Mouse (Mus musculus): ENCODE measurements at regions not wholly inside any gene's neighbourhood (a gene's known extent, or its start where the extent isn't known, plus 50 kb on each side); places are given as distances from the start of the nearest gene placed in this dataset.
A peak's percentile ranks its signal among the peaks of the same experiment; 100 is the strongest.

DNA sequence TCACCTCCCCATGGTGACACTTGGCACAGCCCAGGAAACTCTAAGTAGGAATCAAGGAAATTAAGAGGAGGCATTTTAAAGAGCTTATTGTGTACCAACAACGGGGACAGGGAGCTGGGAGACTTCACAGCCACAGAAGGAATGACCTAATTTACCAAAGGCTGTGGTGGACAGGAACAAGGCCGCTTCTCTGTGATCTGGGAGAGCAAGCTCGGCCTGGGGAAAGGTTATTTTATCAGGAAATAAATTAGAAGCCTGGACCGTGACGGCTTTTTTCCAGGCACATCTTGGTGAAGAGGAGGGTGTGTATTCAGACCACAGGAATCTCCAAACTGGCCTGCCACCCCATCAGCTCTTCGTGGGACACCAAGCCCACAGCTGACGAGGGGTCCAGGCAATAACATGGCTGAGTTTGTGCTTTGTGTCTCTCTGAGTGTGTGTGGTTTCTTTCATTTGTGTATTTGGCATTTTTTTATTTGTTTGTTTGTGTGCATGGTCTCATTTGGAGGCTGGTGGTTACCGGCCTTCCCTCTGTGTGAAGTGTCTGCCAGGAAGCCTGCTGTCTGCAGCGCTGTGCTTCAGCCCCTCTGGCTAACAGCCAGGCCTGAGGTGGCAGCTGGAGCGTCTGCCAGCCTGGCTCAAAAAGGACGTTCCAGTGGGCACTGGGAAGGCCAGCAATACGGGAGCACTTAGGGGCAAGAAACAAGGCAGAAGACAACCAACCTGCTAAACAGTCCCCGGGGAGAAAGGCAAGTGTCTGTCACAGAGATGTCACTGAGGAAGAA lies 2174.6 kb upstream of the Gm7489 start:
- DNase-seq (ENCODE audit: extremely low read depth, insufficient read length, low spot score): peak; percentile 83

DNA sequence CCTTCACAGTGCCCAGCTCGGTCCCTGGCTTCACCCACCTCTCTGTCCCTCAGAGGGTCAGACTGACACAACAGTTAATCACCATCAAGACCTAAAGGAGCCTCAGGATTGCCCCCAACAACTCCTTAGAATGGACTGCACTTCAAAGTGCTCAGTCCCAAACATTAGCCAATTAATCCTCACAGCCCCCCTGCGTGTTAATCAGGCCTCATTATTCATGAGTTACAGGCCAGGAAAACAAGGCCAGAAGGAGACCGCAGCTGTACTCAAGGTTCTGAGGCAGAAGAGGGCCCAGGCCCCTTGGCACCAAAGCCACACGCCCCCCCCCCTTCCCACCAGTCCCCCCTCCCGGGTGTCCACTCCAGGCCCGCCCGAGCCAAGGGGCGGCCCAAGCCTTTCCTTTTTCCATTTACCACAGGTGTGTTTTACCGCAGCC lies 2163.8 kb upstream of the Gm7489 start:
- no peak for DNase-seq (ENCODE audit: extremely low read depth, insufficient read length, low spot score)

DNA sequence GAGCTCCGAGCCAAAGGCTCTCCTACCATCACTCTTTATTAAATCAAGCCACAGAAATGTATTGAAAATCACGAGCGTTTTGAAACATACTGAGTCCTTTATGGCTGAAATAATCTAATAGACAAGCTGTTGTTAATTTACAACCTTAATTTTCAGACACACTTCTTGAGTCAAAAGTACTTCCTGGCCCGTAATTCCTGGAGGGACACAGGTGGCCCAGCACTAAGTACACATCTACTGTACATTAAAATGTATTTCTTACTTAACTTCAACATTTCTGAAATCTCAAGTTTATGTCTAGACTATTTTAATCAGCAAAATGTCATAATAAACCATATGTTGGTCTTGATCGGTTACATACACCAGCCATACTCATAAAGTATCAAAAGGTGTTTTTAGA lies 2163.3 kb upstream of the Gm7489 start:
- DNase-seq (ENCODE audit: extremely low read depth, insufficient read length, low spot score): no peak

DNA sequence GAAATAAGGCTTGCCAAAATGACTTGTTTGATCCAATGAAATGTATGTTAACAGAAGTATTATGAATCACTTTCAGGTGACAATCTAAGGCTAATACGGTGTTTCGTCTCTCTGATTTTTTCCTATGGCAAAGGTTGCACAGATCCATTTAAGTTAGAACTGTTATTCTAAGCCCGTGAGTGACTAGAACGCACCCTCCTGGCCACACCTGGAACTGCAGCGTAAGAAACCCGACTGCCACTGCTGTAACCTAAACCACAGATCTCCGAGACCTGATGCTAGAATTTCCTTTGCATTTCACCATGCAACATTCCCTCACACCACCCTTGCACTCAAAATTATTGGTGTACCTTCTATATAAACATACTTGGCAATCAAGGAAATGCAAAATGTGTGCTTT lies 2160.6 kb upstream of the Gm7489 start:
- no peak for DNase-seq (ENCODE audit: extremely low read depth, insufficient read length, low spot score)

DNA sequence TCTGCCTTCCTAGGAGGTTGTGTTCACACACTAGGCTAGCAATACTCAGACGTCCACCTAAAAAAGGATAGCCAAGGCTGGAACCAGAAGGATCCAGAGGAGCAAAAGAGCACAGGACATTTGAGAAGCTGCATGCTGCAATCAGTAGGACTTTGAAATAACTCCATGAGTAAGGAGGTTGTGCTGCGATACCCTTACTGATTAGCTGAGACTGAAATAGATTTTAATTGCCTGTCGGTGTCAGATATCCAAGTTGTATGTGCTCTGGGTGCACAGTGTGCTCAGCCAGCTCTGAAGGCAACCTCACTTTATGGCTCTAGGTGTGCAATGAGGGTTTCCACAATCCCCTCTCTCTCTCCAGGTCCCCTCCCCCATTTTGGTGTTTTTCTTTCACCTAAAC lies 2159.2 kb upstream of the Gm7489 start:
- DNase-seq (ENCODE audit: extremely low read depth, insufficient read length, low spot score): no peak

DNA sequence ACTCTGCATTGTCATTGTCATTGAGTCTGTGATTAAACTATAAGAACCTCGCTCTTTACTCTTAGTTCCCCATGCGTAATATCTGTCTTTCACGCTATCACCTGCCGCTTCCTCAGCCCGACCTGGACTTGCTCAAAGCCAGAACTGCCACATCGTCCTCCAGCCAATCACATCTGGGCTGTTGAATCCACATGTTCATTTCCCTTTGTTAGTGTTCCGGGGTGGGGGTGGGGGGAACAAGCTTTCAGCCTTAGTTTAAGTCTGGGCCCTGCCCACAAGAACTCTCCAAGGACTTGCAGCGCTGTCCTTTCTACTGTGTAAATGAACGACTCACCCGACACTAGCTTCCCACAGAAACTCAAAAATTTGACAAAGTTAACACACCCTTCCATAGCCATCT lies 2154.6 kb upstream of the Gm7489 start:
- no peak for DNase-seq (ENCODE audit: extremely low read depth, insufficient read length, low spot score)

DNA sequence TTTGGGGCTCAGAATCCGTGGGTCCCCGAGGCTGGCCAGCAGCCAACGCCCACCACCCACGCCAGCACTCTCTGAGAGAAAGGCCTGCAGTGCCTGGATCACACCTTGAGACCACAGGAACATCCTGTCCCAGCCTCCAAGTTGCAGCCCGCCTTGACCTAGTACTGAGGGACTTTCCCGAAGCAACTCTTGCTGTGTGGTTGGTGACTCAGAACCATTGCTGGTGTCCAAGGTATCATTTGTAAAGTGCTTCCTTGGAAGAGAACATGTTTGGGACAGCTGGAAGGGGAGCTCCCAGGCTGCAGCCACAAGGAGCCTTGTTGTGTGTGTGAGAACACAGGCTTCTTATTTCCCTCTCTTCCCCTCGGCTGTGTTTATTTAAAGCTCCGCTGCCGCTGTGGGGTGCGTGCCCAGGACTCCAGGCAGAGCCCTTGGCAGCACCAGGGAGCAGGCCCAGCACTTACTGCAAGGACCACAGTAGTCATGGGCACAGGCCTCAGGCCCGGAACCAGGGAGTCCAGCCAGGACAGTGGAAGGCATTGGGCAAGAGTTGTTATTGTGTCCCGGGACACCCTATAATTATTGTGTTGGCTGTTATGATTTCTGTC lies 2153.8 kb upstream of the Gm7489 start:
- peak; percentile 90 for DNase-seq (ENCODE audit: extremely low read depth, insufficient read length, low spot score)

DNA sequence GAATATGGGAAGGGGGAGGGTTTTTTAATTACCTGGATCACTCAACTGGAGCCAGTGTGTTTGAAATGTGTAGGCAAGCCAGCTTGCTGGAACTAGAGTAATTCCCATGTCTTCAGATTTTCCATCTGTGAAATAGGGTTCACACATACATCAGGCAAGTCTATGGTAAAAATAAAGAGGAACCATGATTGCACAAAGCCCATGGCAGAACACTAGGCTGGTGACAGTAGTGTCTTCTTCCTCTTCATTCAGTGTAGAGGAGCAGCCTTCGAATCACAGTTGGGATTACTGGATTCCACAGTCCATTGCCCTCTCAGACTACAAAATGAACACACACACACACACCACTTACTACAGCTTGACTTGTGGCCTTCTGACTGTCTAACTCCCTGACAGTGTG lies 2150.5 kb upstream of the Gm7489 start:
- DNase-seq (ENCODE audit: extremely low read depth, insufficient read length, low spot score): no peak

Measured in 3134 (cell line).